Mouse (Mus musculus): ENCODE measurements around the gene Cyp1b1. TPM values are rescaled to one million over a fixed set of nuclear protein-coding genes. Genes with fewer than 3 reads are reported as not detected.

Cyp1b1 gene
- polyA plus RNA-seq, 1 experiment, result 1.1 TPM

- Histone ChIP-seq H3K27me3 (ENCODE audit: control insufficient read depth, insufficient read depth, low read length) (no peaks in the 10 kb centered on the region), H3K27ac (ENCODE audit: insufficient read depth, low read length) (no peak overlapping the region), H3K4me1 (ENCODE audit: control insufficient read depth, insufficient read depth, low read length) (0 out of 2 replicates have a peak, but pooled peaks cover 4% of the 10 kb centered on the region), H3K4me3 (replicated peaks; ENCODE audit: insufficient read depth, low read depth, low read length) (no peak overlapping the region)
- WGBS, result 45% methylated on average over 16 of the region's 16 CpGs
- no peak for DNase-seq
- no peak for TF ChIP-seq POLR2A (IDR thresholded peaks at IDR 0.05; ENCODE audit: borderline replicate concordance, insufficient read depth, low read length)
- TF ChIP-seq CTCF (IDR thresholded peaks at IDR 0.05; ENCODE audit: borderline replicate concordance, insufficient read depth, low read depth, low read length), result no peak
Observed at GRCm38 (mm10) chr17:79728585-79729503, 14.0 kb upstream of the Cyp1b1 start.

- no peak for DNase-seq
- no peaks in the 10 kb centered on the region for H3K27me3 ChIP-seq (ENCODE audit: control insufficient read depth, insufficient read depth, low read length)
- WGBS, result 28% methylated on average over 14 of the region's 14 CpGs
- no peak for TF ChIP-seq POLR2A (IDR thresholded peaks at IDR 0.05; ENCODE audit: borderline replicate concordance, insufficient read depth, low read length)
- TF ChIP-seq CTCF (IDR thresholded peaks at IDR 0.05; ENCODE audit: borderline replicate concordance, insufficient read depth, low read depth, low read length), result no peak
- H3K27ac ChIP-seq (ENCODE audit: insufficient read depth, low read length), result no peak overlapping the region
- H3K4me3 ChIP-seq (replicated peaks; ENCODE audit: insufficient read depth, low read depth, low read length), result no peak overlapping the region
- 0 out of 2 replicates have a peak, but pooled peaks cover 4% of the 10 kb centered on the region for H3K4me1 ChIP-seq (ENCODE audit: control insufficient read depth, insufficient read depth, low read length)
Observed at GRCm38 (mm10) chr17:79728053-79728584, 13.3 kb upstream of the Cyp1b1 start.

GRCm38 (mm10) chr17:79726613-79727012 is 11.8 kb upstream of the Cyp1b1 start:
- no peak for DNase-seq
- no peak overlapping the region for H3K4me3 ChIP-seq (replicated peaks; ENCODE audit: insufficient read depth, low read depth, low read length)
- TF ChIP-seq CTCF (IDR thresholded peaks at IDR 0.05; ENCODE audit: borderline replicate concordance, insufficient read depth, low read depth, low read length), result no peak
- no peak for TF ChIP-seq POLR2A (IDR thresholded peaks at IDR 0.05; ENCODE audit: borderline replicate concordance, insufficient read depth, low read length)
- H3K27me3 ChIP-seq (ENCODE audit: control insufficient read depth, insufficient read depth, low read length), result no peaks in the 10 kb centered on the region
- H3K27ac ChIP-seq (ENCODE audit: insufficient read depth, low read length), result no peak overlapping the region
- 0 out of 2 replicates have a peak, but pooled peaks cover 4% of the 10 kb centered on the region for H3K4me1 ChIP-seq (ENCODE audit: control insufficient read depth, insufficient read depth, low read length)
- 85% methylated on average over 5 of the region's 5 CpGs for WGBS

GRCm38 (mm10) chr17:79720681-79721080 is 5.8 kb upstream of the Cyp1b1 start:
- no peaks in the 10 kb centered on the region for H3K27me3 ChIP-seq (ENCODE audit: control insufficient read depth, insufficient read depth, low read length)
- WGBS, result 76% methylated on average over 7 of the region's 7 CpGs
- TF ChIP-seq CTCF (IDR thresholded peaks at IDR 0.05; ENCODE audit: borderline replicate concordance, insufficient read depth, low read depth, low read length) (no peak), POLR2A (IDR thresholded peaks at IDR 0.05; ENCODE audit: borderline replicate concordance, insufficient read depth, low read length) (no peak)
- H3K4me1 ChIP-seq (ENCODE audit: control insufficient read depth, insufficient read depth, low read length), result no peaks in the 10 kb centered on the region
- no peak for DNase-seq
- no peak overlapping the region for H3K4me3 ChIP-seq (replicated peaks; ENCODE audit: insufficient read depth, low read depth, low read length)
- H3K27ac ChIP-seq (ENCODE audit: insufficient read depth, low read length), result no peak overlapping the region

- Histone ChIP-seq H3K27me3 (ENCODE audit: control insufficient read depth, insufficient read depth, low read length) (peaks cover 1% of the 10 kb centered on the region; the same call in 1 of the 2 replicates), H3K27ac (ENCODE audit: insufficient read depth, low read length) (no peak overlapping the region), H3K4me3 (replicated peaks; ENCODE audit: insufficient read depth, low read depth, low read length) (peak overlapping the region; percentile 39), H3K4me1 (ENCODE audit: control insufficient read depth, insufficient read depth, low read length) (peaks cover 4% of the 10 kb centered on the region; the same call in 1 of the 2 replicates)
- peak; percentile 77 to 83 for DNase-seq
- TF ChIP-seq POLR2A (IDR thresholded peaks at IDR 0.05; ENCODE audit: borderline replicate concordance, insufficient read depth, low read length) (no peak), CTCF (IDR thresholded peaks at IDR 0.05; ENCODE audit: borderline replicate concordance, insufficient read depth, low read depth, low read length) (peak; percentile 77)
- under 1% methylated on average over 42 of the region's 42 CpGs for WGBS
Observed at GRCm38 (mm10) chr17:79715649-79716143, 835 bp upstream of the Cyp1b1 start.

- H3K27me3 ChIP-seq (ENCODE audit: control insufficient read depth, insufficient read depth, low read length), result peaks cover 1% of the 10 kb centered on the region; the same call in 1 of the 2 replicates
Observed at GRCm38 (mm10) chr17:79714368-79714895, 429 bp downstream of the Cyp1b1 start.

GRCm38 (mm10) chr17:79713643-79714367 is 1.1 kb downstream of the Cyp1b1 start:
- TF ChIP-seq POLR2A (IDR thresholded peaks at IDR 0.05; ENCODE audit: borderline replicate concordance, insufficient read depth, low read length), result no peak
- peak overlapping the region; percentile 17 for H3K4me3 ChIP-seq (replicated peaks; ENCODE audit: insufficient read depth, low read depth, low read length)
- peaks cover 4% of the 10 kb centered on the region; the same call in 1 of the 2 replicates for H3K4me1 ChIP-seq (ENCODE audit: control insufficient read depth, insufficient read depth, low read length)
- peaks cover 1% of the 10 kb centered on the region; the same call in 1 of the 2 replicates for H3K27me3 ChIP-seq (ENCODE audit: control insufficient read depth, insufficient read depth, low read length)
- H3K27ac ChIP-seq (ENCODE audit: insufficient read depth, low read length), result no peak overlapping the region
- peak; percentile 18 to 26 for DNase-seq
- under 1% methylated on average over 63 of the region's 63 CpGs for WGBS

More at GRCm38 (mm10) chr17:79714368-79714895, 429 bp downstream of the Cyp1b1 start:
- Histone ChIP-seq H3K4me3 (replicated peaks; ENCODE audit: insufficient read depth, low read depth, low read length) (no peak overlapping the region), H3K27ac (ENCODE audit: insufficient read depth, low read length) (no peak overlapping the region), H3K4me1 (ENCODE audit: control insufficient read depth, insufficient read depth, low read length) (peaks cover 4% of the 10 kb centered on the region; the same call in 1 of the 2 replicates)
- no peak for DNase-seq
- TF ChIP-seq CTCF (IDR thresholded peaks at IDR 0.05; ENCODE audit: borderline replicate concordance, insufficient read depth, low read depth, low read length), result no peak
- no peak for TF ChIP-seq POLR2A (IDR thresholded peaks at IDR 0.05; ENCODE audit: borderline replicate concordance, insufficient read depth, low read length)
- WGBS, result 2% methylated on average over 16 of the region's 16 CpGs
